Mouse (Mus musculus): ENCODE measurements around the gene Wdr25. TPM values are rescaled to one million over a fixed set of nuclear protein-coding genes. Genes with fewer than 3 reads are reported as not detected.

The Wdr25 gene
- total and polyA plus RNA-seq, 3 experiments, result 8.7 to 10.8 TPM; not detected in 1

DNA sequence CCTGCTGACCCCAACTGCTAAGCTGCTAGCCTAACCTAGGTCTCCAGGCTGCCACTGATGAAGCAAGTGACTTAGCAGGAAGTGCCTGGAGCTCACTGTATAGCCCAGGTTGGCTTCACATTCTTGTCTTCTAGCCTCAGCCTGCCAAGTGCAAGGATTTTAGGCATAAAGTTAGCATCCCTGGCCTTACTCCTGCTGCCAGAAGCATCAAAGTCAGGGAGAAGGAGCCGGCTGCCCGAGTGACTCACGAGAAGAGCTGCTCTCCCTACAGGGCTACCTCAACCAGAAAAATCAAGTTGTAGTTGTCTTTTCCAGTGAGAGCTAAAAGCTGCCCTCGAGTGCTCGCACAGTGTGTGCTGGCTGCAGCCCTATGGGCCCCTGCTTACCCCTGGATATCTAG lies 34.9 kb upstream of the Wdr25 start:
- TF ChIP-seq USF2 (IDR thresholded peaks at IDR 0.05; ENCODE audit: borderline replicate concordance in 1 of 2, insufficient read depth in 1 of 2, low read depth in 1 of 2, low read length in 2 of 2) (no peak), POLR2AphosphoS5 (IDR thresholded peaks at IDR 0.05; ENCODE audit: borderline replicate concordance, low read depth, low read length) (no peak), ELF1 (IDR thresholded peaks at IDR 0.05; ENCODE audit: low read depth, low read length) (no peak), GATA1 (IDR thresholded peaks at IDR 0.05; ENCODE audit: low read depth, low read length) (no peak), POLR2AphosphoS2 (IDR thresholded peaks at IDR 0.05; ENCODE audit: low read length) (no peak; the same call in 1 of the 2 replicates), TBP (IDR thresholded peaks at IDR 0.05; ENCODE audit: low read depth, low read length) (no peak), ZNF384 (IDR thresholded peaks at IDR 0.05; ENCODE audit: low read depth, low read length) (no peak), MAZ (IDR thresholded peaks at IDR 0.05; ENCODE audit: low read depth, low read length) (no peak), CHD2 (IDR thresholded peaks at IDR 0.05; ENCODE audit: low read length) (no peak), NELFE (IDR thresholded peaks at IDR 0.05; ENCODE audit: low read depth, low read length) (no peak), E2F4 (IDR thresholded peaks at IDR 0.05; ENCODE audit: borderline replicate concordance, low read depth, low read length) (no peak), MAX (IDR thresholded peaks at IDR 0.05; ENCODE audit: low read length) (no peak), TCF12 (IDR thresholded peaks at IDR 0.05; ENCODE audit: low read depth, low read length) (no peak), EP300 (IDR thresholded peaks at IDR 0.05; ENCODE audit: low read depth in 1 of 2, low read length in 2 of 2) (no peak), ZMIZ1 (IDR thresholded peaks at IDR 0.05; ENCODE audit: low read depth, low read length) (no peak), GABPA (IDR thresholded peaks at IDR 0.05; ENCODE audit: low read depth, low read length) (no peak), KAT2A (conservative IDR thresholded peaks at IDR 0.05; ENCODE audit: low read depth, low read length) (no peak)
- Histone ChIP-seq H3K79me2 (ENCODE audit: control insufficient read depth, insufficient read depth, low read length, poor library complexity) (no peaks in the 10 kb centered on the region), H3K27ac (ENCODE audit: control insufficient read depth, low read depth, low read length) (no peak overlapping the region), H3K9me3 (replicated peaks; ENCODE audit: insufficient read depth, low read length) (no peaks in the 10 kb centered on the region), H3K36me3 (ENCODE audit: control insufficient read depth in 1 of 2, insufficient read depth in 2 of 2, low read length in 2 of 2) (no peaks in the 10 kb centered on the region; a peak in 1 of 4 replicates), H3K9ac (ENCODE audit: control insufficient read depth, low read depth, low read length, poor library complexity, severe bottlenecking) (no peak overlapping the region), H3K27me3 (ENCODE audit: control insufficient read depth in 1 of 2, insufficient read depth in 2 of 2, low read length in 2 of 2) (no peaks in the 10 kb centered on the region), H3K4me1 (ENCODE audit: control insufficient read depth in 1 of 2, insufficient read depth in 2 of 2, low read length in 2 of 2) (no peaks in the 10 kb centered on the region), H3K4me3 (ENCODE audit: control insufficient read depth in 1 of 2, insufficient read depth in 1 of 2, low read depth in 2 of 2, low read length in 2 of 2) (no peak overlapping the region)
- no peak for DNase-seq (ENCODE audit: low read depth, low spot score)

GRCm38 (mm10) chr12:108865007-108865494 lies 28.4 kb upstream of the Wdr25 start:
- DNase-seq (ENCODE audit: low read depth, low spot score), result no peak
- TF ChIP-seq RAD21 (IDR thresholded peaks at IDR 0.05; ENCODE audit: low read depth, low read length), result no peak
- TF ChIP-seq MEF2A (IDR thresholded peaks at IDR 0.05; ENCODE audit: extremely low read depth, insufficient replicate concordance, low read depth, low read length, poor library complexity, severe bottlenecking), result no peak
- TF ChIP-seq EP300 (IDR thresholded peaks at IDR 0.05; ENCODE audit: low read depth in 1 of 2, low read length in 2 of 2), result no peak
- no peak for TF ChIP-seq SIN3A (IDR thresholded peaks at IDR 0.05; ENCODE audit: low read length)
- TF ChIP-seq MAX (IDR thresholded peaks at IDR 0.05; ENCODE audit: low read length), result no peak
- TF ChIP-seq MYC (IDR thresholded peaks at IDR 0.05; ENCODE audit: low read depth, low read length), result no peak
- H3K36me3 ChIP-seq (ENCODE audit: control insufficient read depth in 1 of 2, insufficient read depth in 2 of 2, low read length in 2 of 2), result peaks cover 0 to 15% of the 10 kb centered on the region in 2 experiments; a peak in 2 of 4 replicates

More at GRCm38 (mm10) chr12:108865007-108865494, 28.4 kb upstream of the Wdr25 start:
- H3K4me1 ChIP-seq (ENCODE audit: control insufficient read depth in 1 of 2, insufficient read depth in 2 of 2, low read length in 2 of 2), result no peaks in the 10 kb centered on the region
- no peak overlapping the region for H3K27ac ChIP-seq (ENCODE audit: control insufficient read depth, low read depth, low read length)
- H3K4me3 ChIP-seq (ENCODE audit: control insufficient read depth in 1 of 2, insufficient read depth in 1 of 2, low read depth in 2 of 2, low read length in 2 of 2), result no peak overlapping the region
- no peak overlapping the region for H3K9ac ChIP-seq (ENCODE audit: control insufficient read depth, low read depth, low read length, poor library complexity, severe bottlenecking)
- H3K79me2 ChIP-seq (ENCODE audit: control insufficient read depth, insufficient read depth, low read length, poor library complexity), result no peaks in the 10 kb centered on the region
- no peaks in the 10 kb centered on the region for H3K27me3 ChIP-seq (ENCODE audit: control insufficient read depth in 1 of 2, insufficient read depth in 2 of 2, low read length in 2 of 2)
- H3K9me3 ChIP-seq (replicated peaks; ENCODE audit: insufficient read depth, low read length), result no peaks in the 10 kb centered on the region
